Mouse (Mus musculus) midbrain, embryonic 16.5 days (tissue): ENCODE results near the gene Cacna1c. TPM values are rescaled to one million over a fixed set of nuclear protein-coding genes. Genes with fewer than 3 reads are reported as not detected.

Experiments used
- ATAC-seq: fragments of 200-750 bp; cut with Nextera tagmentation; 2 replicates; pipeline ENCODE4 v1.8.0; 2017; ENCODE audit warnings: moderate TSS enrichment
- H3K27ac ChIP-seq: fragments of 300-500 bp; sonication (generic); 2 replicates; pipeline ENCODE4 v1.5.1; 2014; ENCODE audit warnings: mild to moderate bottlenecking, low read length, mixed read lengths
- H3K27me3 ChIP-seq: fragments of 300-500 bp; sonication (generic); 2 replicates; pipeline ENCODE4 v1.6.1; 2014; ENCODE audit warnings: low read depth, low read length, mixed read lengths; ENCODE audit not compliant: control insufficient read depth, insufficient read depth
- H3K36me3 ChIP-seq: fragments of 300-500 bp; sonication (generic); 2 replicates; pipeline ENCODE4 v1.6.1; 2014; ENCODE audit warnings: mild to moderate bottlenecking, low read length, moderate library complexity, mixed read lengths; ENCODE audit not compliant: control insufficient read depth, insufficient read depth
- H3K4me1 ChIP-seq: fragments of 300-500 bp; sonication (generic); 2 replicates; pipeline ENCODE4 v1.6.1; 2014; ENCODE audit warnings: mild to moderate bottlenecking, low read length, mixed read lengths; ENCODE audit not compliant: control insufficient read depth, insufficient read depth
- H3K4me2 ChIP-seq: fragments of 300-500 bp; sonication (generic); 2 replicates; pipeline ENCODE4 v1.6.1; 2014; ENCODE audit warnings: mild to moderate bottlenecking, low read length, mixed read lengths
- H3K4me3 ChIP-seq: fragments of 300-500 bp; sonication (generic); 2 replicates; pipeline ENCODE4 v1.5.1; 2014; ENCODE audit warnings: low read depth, mild to moderate bottlenecking, low read length, moderate library complexity, mixed read lengths
- H3K9ac ChIP-seq: fragments of 300-500 bp; sonication (generic); 2 replicates; pipeline ENCODE4 v1.6.1; 2014; ENCODE audit warnings: low read depth, low read length, mixed read lengths
- H3K9me3 ChIP-seq: fragments of 300-500 bp; sonication (generic); replicated peaks from 2 replicates; pipeline ENCODE4 v1.6.1; 2014; ENCODE audit warnings: mild to moderate bottlenecking, low read length, mixed read lengths; ENCODE audit not compliant: control insufficient read depth, poor library complexity, severe bottlenecking
- WGBS: fragments of 180-500 bp; shearing (Covaris S2); extraction: QIAGEN DNeasy Blood & Tissue Kit; methylation state at CpG from one replicate; pipeline ENCODE4 v1.1.7; 2014; 5-methylcytosine and 5-hydroxymethylcytosine counted together
- polyA plus RNA-seq: library from polyadenylated mRNA; unstranded; fragments of >200 nt; fragmentation: Nextera tagmentation; extraction: Ambion mirVana; gene quantifications from 2 replicates; pipeline ENCODE4 v1.2.1, GENCODE M21; 2015

Cacna1c gene
- polyA plus RNA-seq, 1 experiment from 2014 or later: 8.1 TPM

GRCm38 (mm10) chr6:118932002-118932700, 264.1 kb downstream of the Cacna1c start:
- H3K27ac ChIP-seq: no peak overlapping the region; the same call in 1 of the 2 replicates
- H3K9me3 ChIP-seq: no peaks in the 10 kb centered on the region
- no peak overlapping the region for H3K4me3 ChIP-seq
- 82% methylated on average over 8 of the region's 8 CpGs for WGBS
- H3K4me2 ChIP-seq: no peak overlapping the region
- H3K4me1 ChIP-seq: no peaks in the 10 kb centered on the region
- H3K27me3 ChIP-seq: no peaks in the 10 kb centered on the region
- ATAC-seq: 0 out of 2 replicates have a peak, but pooled peaks have one; percentile 38
- H3K9ac ChIP-seq: no peak overlapping the region
- H3K36me3 ChIP-seq: no peaks in the 10 kb centered on the region

DNA sequence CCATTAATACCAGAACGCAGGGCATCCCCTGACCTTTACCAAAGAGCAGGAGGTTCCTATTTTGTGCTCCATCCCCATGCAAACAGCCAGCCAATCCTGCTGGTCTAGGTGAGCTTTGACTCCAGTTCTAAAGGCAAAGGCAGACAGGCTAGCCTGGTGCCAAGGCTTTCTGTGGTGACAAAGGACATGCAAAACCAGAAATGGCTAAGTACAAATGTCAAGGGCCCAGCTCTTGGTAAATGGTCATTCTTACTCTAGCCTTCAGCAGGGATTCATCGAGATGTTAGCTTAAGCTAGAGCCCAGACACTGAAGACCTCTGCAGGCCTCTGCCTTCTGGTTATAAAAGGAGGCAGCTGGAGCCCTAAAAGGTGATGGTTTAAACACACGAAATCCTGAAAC, 269.5 kb downstream of the Cacna1c start:
- Histone ChIP-seq H3K9me3 (no peaks in the 10 kb centered on the region), H3K4me3 (no peak overlapping the region), H3K36me3 (no peaks in the 10 kb centered on the region), H3K27ac (no peak overlapping the region), H3K27me3 (no peaks in the 10 kb centered on the region), H3K4me1 (peaks cover 3% of the 10 kb centered on the region; the same call in 1 of the 2 replicates), H3K4me2 (no peak overlapping the region), H3K9ac (no peak overlapping the region)
- WGBS: 63% methylated on average over 3 of the region's 3 CpGs
- ATAC-seq: no peak

- no peak overlapping the region for H3K4me3 ChIP-seq
- peaks cover 3% of the 10 kb centered on the region; the same call in 1 of the 2 replicates for H3K4me1 ChIP-seq
- no peaks in the 10 kb centered on the region for H3K27me3 ChIP-seq
- H3K4me2 ChIP-seq: no peak overlapping the region
- H3K27ac ChIP-seq: no peak overlapping the region
- H3K9ac ChIP-seq: no peak overlapping the region
- no peaks in the 10 kb centered on the region for H3K9me3 ChIP-seq
- ATAC-seq: no peak
- H3K36me3 ChIP-seq: no peaks in the 10 kb centered on the region
- WGBS: 89% methylated on average over 12 of the region's 12 CpGs
Observed at GRCm38 (mm10) chr6:118924426-118924825, 271.8 kb downstream of the Cacna1c start.

GRCm38 (mm10) chr6:118923926-118924325, 272.3 kb downstream of the Cacna1c start:
- no peaks in the 10 kb centered on the region for H3K27me3 ChIP-seq
- no peak for ATAC-seq
- H3K27ac ChIP-seq: no peak overlapping the region
- no peak overlapping the region for H3K4me2 ChIP-seq
- H3K9me3 ChIP-seq: no peaks in the 10 kb centered on the region
- WGBS: 77% methylated on average over 2 of the region's 2 CpGs
- H3K4me3 ChIP-seq: no peak overlapping the region
- H3K36me3 ChIP-seq: no peaks in the 10 kb centered on the region
- H3K9ac ChIP-seq: no peak overlapping the region
- peaks cover 3% of the 10 kb centered on the region; the same call in 1 of the 2 replicates for H3K4me1 ChIP-seq

GRCm38 (mm10) chr6:118923212-118923577, 273.0 kb downstream of the Cacna1c start:
- Histone ChIP-seq H3K9me3 (no peaks in the 10 kb centered on the region), H3K4me3 (no peak overlapping the region), H3K9ac (no peak overlapping the region), H3K27ac (no peak overlapping the region), H3K27me3 (no peaks in the 10 kb centered on the region), H3K36me3 (no peaks in the 10 kb centered on the region), H3K4me2 (no peak overlapping the region), H3K4me1 (peaks cover 3% of the 10 kb centered on the region; the same call in 1 of the 2 replicates)
- peak; percentile 7; the same call in 1 of the 2 replicates for ATAC-seq
- WGBS: 86% methylated on average over 5 of the region's 5 CpGs

- peak; percentile 57; the same call in 1 of the 2 replicates for ATAC-seq
- H3K36me3 ChIP-seq: no peaks in the 10 kb centered on the region
- H3K4me1 ChIP-seq: peaks cover 3% of the 10 kb centered on the region; the same call in 1 of the 2 replicates
Observed at GRCm38 (mm10) chr6:118922328-118923211, 273.6 kb downstream of the Cacna1c start.

DNA sequence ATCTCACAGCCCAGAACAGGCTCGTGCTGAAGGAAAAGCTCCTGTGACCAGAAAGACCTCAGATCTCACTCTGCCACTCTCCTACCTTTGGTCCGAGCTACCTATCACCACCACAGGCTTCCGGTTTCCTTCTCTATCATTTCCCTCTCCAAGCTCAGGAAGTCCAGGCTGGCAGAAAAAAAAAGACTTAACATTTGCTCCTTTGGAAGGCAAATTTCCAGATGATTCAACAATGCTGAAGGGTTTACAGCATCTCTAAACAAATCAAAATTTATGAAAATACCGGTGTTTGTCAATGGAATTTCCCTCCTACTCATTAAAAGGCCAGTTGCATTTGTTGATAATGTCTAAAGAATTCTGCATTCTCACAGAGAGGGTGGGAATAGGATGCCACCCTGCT, 288.0 kb downstream of the Cacna1c start:
- Histone ChIP-seq H3K27ac (no peak overlapping the region), H3K9ac (no peak overlapping the region), H3K4me1 (no peaks in the 10 kb centered on the region), H3K9me3 (no peaks in the 10 kb centered on the region), H3K36me3 (no peaks in the 10 kb centered on the region), H3K27me3 (no peaks in the 10 kb centered on the region), H3K4me2 (no peak overlapping the region), H3K4me3 (no peak overlapping the region)
- WGBS: 88% methylated on average over 4 of the region's 4 CpGs
- ATAC-seq: no peak

More at GRCm38 (mm10) chr6:118922328-118923211, 273.6 kb downstream of the Cacna1c start:
- 31% methylated on average over 13 of the region's 13 CpGs for WGBS
- no peaks in the 10 kb centered on the region for H3K9me3 ChIP-seq
- no peak overlapping the region for H3K4me3 ChIP-seq
- H3K4me2 ChIP-seq: no peak overlapping the region
- H3K27ac ChIP-seq: no peak overlapping the region
- no peaks in the 10 kb centered on the region for H3K27me3 ChIP-seq
- no peak overlapping the region for H3K9ac ChIP-seq

GRCm38 (mm10) chr6:118907704-118908103, 288.5 kb downstream of the Cacna1c start:
- 71% methylated on average over 1 of the region's 1 CpGs for WGBS
- no peak overlapping the region for H3K9ac ChIP-seq
- H3K4me3 ChIP-seq: no peak overlapping the region
- no peaks in the 10 kb centered on the region for H3K36me3 ChIP-seq
- no peak overlapping the region for H3K4me2 ChIP-seq
- ATAC-seq: no peak
- H3K27ac ChIP-seq: no peak overlapping the region
- H3K9me3 ChIP-seq: no peaks in the 10 kb centered on the region
- no peaks in the 10 kb centered on the region for H3K4me1 ChIP-seq
- H3K27me3 ChIP-seq: no peaks in the 10 kb centered on the region

DNA sequence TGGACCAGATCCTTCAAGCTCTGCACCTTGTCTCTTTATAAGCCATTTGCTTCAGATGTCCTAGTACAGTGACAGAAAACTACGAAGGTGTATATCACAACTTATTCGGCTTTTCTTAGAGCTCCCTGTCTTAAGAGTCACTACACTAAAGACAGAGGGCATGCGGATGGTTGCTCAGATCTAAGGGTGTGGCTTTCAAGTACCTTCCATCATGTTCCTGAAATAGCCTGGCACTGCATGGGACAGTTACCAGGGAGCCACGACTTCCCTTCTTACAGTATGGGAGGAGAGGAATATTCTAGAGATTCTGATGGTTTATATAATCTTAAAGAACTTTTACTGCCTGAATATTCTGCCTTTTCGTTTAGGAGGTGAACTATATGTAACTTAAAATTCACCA, 289.3 kb downstream of the Cacna1c start:
- Histone ChIP-seq H3K9ac (no peak overlapping the region), H3K4me2 (no peak overlapping the region), H3K9me3 (no peaks in the 10 kb centered on the region), H3K4me3 (no peak overlapping the region), H3K4me1 (no peaks in the 10 kb centered on the region), H3K27me3 (no peaks in the 10 kb centered on the region), H3K36me3 (no peaks in the 10 kb centered on the region), H3K27ac (no peak overlapping the region)
- no peak for ATAC-seq
- WGBS: 89% methylated on average over 5 of the region's 5 CpGs
